Mouse (Mus musculus): ENCODE data around the gene Cd244a. TPM values are rescaled to one million over a fixed set of nuclear protein-coding genes. Genes with fewer than 3 reads are reported as not detected.

Gene Cd244a
- polyA plus RNA-seq (2014; fragmentation: Illumina TruSeq; extraction: RNeasy Lipid Tissue Mini Kit (QIAGEN cat#74804); ENCODE audit: low read depth, low replicate concordance), result 0.70 TPM

DNA sequence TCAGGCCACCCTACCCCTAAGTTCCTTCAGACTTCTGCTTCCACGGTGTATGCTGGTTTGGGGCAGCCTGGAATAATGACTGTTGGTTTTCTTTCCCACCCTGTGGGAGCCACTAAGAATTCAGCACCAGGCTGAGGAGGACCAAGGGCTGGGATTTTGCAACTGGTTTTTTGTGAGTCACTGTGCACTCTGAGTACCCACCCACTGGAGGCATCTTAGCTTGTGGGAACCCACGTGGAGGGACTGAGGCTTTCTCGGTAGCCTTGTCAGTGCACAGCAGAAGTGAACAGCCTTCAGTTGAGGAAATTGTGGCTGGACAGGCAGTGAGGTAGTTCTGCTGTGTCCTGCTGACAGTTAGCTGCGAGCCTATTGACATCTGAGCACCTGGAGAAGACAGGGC, at the start of gene Cd244a:
Cd244a (plus strand) TSS at position 296 of the 400 bp plus-strand sequence.

GRCm38 (mm10) chr1:171535194-171535593, 23.8 kb upstream of the Cd244a start, which contains the start of gene Itln1:
Gene Itln1 (minus strand): TSS chr1:171535294.

GRCm38 (mm10) chr1:171607176-171607575, 48.2 kb downstream of the Cd244a start, which contains the start of gene Ly9:
Gene Ly9 (minus strand): TSS chr1:171607410.

GRCm38 (mm10) chr1:171652734-171653133, 93.7 kb downstream of the Cd244a start, which contains the start of gene Slamf7:
Gene Slamf7 (minus strand): TSS chr1:171653035.

Other genes starting within 250 kb of the Cd244a start
- 7.5 TPM for gene Dedd, start 230.0 kb upstream of the Cd244a start, polyA plus RNA-seq (2014; fragmentation: Illumina TruSeq; extraction: RNeasy Lipid Tissue Mini Kit (QIAGEN cat#74804); ENCODE audit: low read depth, low replicate concordance)
- 31.0 TPM for gene Nit1, start 213.5 kb upstream of the Cd244a start, polyA plus RNA-seq (2014; fragmentation: Illumina TruSeq; extraction: RNeasy Lipid Tissue Mini Kit (QIAGEN cat#74804); ENCODE audit: low read depth, low replicate concordance)
- gene Pfdn2, start 213.5 kb upstream of the Cd244a start, polyA plus RNA-seq (2014; fragmentation: Illumina TruSeq; extraction: RNeasy Lipid Tissue Mini Kit (QIAGEN cat#74804); ENCODE audit: low read depth, low replicate concordance), result 51.1 TPM
- not detected for gene Klhdc9, start 198.4 kb upstream of the Cd244a start, polyA plus RNA-seq (2014; fragmentation: Illumina TruSeq; extraction: RNeasy Lipid Tissue Mini Kit (QIAGEN cat#74804); ENCODE audit: low read depth, low replicate concordance)
- not detected for gene Nectin4, start 189.1 kb upstream of the Cd244a start, polyA plus RNA-seq (2014; fragmentation: Illumina TruSeq; extraction: RNeasy Lipid Tissue Mini Kit (QIAGEN cat#74804); ENCODE audit: low read depth, low replicate concordance)
- gene Arhgap30, start 170.2 kb upstream of the Cd244a start, polyA plus RNA-seq (2014; fragmentation: Illumina TruSeq; extraction: RNeasy Lipid Tissue Mini Kit (QIAGEN cat#74804); ENCODE audit: low read depth, low replicate concordance), result 3.5 TPM
- 2.9 TPM for gene Usf1, start 147.9 kb upstream of the Cd244a start, polyA plus RNA-seq (2014; fragmentation: Illumina TruSeq; extraction: RNeasy Lipid Tissue Mini Kit (QIAGEN cat#74804); ENCODE audit: low read depth, low replicate concordance)
- not detected for gene Tstd1, start 140.3 kb upstream of the Cd244a start, polyA plus RNA-seq (2014; fragmentation: Illumina TruSeq; extraction: RNeasy Lipid Tissue Mini Kit (QIAGEN cat#74804); ENCODE audit: low read depth, low replicate concordance)
- 20.3 TPM for gene F11r, start 121.7 kb upstream of the Cd244a start, polyA plus RNA-seq (2014; fragmentation: Illumina TruSeq; extraction: RNeasy Lipid Tissue Mini Kit (QIAGEN cat#74804); ENCODE audit: low read depth, low replicate concordance)
- gene Alyref2, start 55.7 kb upstream of the Cd244a start, polyA plus RNA-seq (2014; fragmentation: Illumina TruSeq; extraction: RNeasy Lipid Tissue Mini Kit (QIAGEN cat#74804); ENCODE audit: low read depth, low replicate concordance), result 2.4 TPM
- gene Itln1, start 23.9 kb upstream of the Cd244a start, polyA plus RNA-seq (2014; fragmentation: Illumina TruSeq; extraction: RNeasy Lipid Tissue Mini Kit (QIAGEN cat#74804); ENCODE audit: low read depth, low replicate concordance), result not detected
- gene Ly9, start 48.2 kb downstream of the Cd244a start, polyA plus RNA-seq (2014; fragmentation: Illumina TruSeq; extraction: RNeasy Lipid Tissue Mini Kit (QIAGEN cat#74804); ENCODE audit: low read depth, low replicate concordance), result 1.8 TPM
- 2.4 TPM for gene Slamf7, start 93.8 kb downstream of the Cd244a start, polyA plus RNA-seq (2014; fragmentation: Illumina TruSeq; extraction: RNeasy Lipid Tissue Mini Kit (QIAGEN cat#74804); ENCODE audit: low read depth, low replicate concordance)
- gene Cd48, start 122.8 kb downstream of the Cd244a start, polyA plus RNA-seq (2014; fragmentation: Illumina TruSeq; extraction: RNeasy Lipid Tissue Mini Kit (QIAGEN cat#74804); ENCODE audit: low read depth, low replicate concordance), result 9.4 TPM
- gene Slamf1, start 207.9 kb downstream of the Cd244a start, polyA plus RNA-seq (2014; fragmentation: Illumina TruSeq; extraction: RNeasy Lipid Tissue Mini Kit (QIAGEN cat#74804); ENCODE audit: low read depth, low replicate concordance), result not detected